Mouse (Mus musculus) testis, adult 2 months (tissue): ENCODE measurements around the gene Gatad2a. TPM values are rescaled to one million over a fixed set of nuclear protein-coding genes. Genes with fewer than 3 reads are reported as not detected.
A peak's percentile ranks its signal among the peaks of the same experiment; 100 is the strongest.

Experiments
- H3K27ac ChIP-seq: fragments of 200-500 bp; 2 replicates; pipeline ENCODE4 v1.5.1; 2012; ENCODE audit warnings: low read depth, low read length; ENCODE audit not compliant: control insufficient read depth, insufficient read depth
- H3K27me3 ChIP-seq: fragments of 200-500 bp; 2 replicates; pipeline ENCODE4 v1.6.1; 2012; ENCODE audit warnings: mild to moderate bottlenecking, low read length, moderate library complexity; ENCODE audit not compliant: control insufficient read depth, insufficient read depth
- H3K36me3 ChIP-seq: fragments of 200-500 bp; 2 replicates; pipeline ENCODE4 v1.6.1; 2012; ENCODE audit warnings: mild to moderate bottlenecking, low read length; ENCODE audit not compliant: control insufficient read depth, insufficient read depth
- H3K4me1 ChIP-seq: fragments of 200-500 bp; 2 replicates; pipeline ENCODE4 v1.6.1; 2012; ENCODE audit warnings: low read length; ENCODE audit not compliant: control insufficient read depth, insufficient read depth
- H3K4me3 ChIP-seq: fragments of 200-500 bp; 2 replicates; pipeline ENCODE4 v1.5.1; 2012; ENCODE audit warnings: low read depth, mild to moderate bottlenecking, low read length, moderate library complexity, mixed read lengths; ENCODE audit not compliant: control insufficient read depth
- CTCF ChIP-seq: fragments of 200-500 bp; IDR thresholded peaks from 2 replicates; pipeline ENCODE4 v1.5.1; 2012; ENCODE audit warnings: low read depth, mild to moderate bottlenecking, inconsistent platforms, low read length, moderate library complexity; ENCODE audit not compliant: control insufficient read depth, insufficient read depth, insufficient replicate concordance
- POLR2A ChIP-seq: fragments of 200-500 bp; IDR thresholded peaks from 2 replicates; pipeline ENCODE4 v1.6.1; 2012; ENCODE audit warnings: low read depth, mild to moderate bottlenecking, inconsistent platforms, low read length, moderate library complexity; ENCODE audit not compliant: control insufficient read depth
- polyA plus RNA-seq: library from polyadenylated mRNA; depleted of rRNA; stranded (reverse); fragments of >200 nt; gene quantifications from 2 replicates; pipeline ENCODE4 v1.2.3, GENCODE M21; 2012

Gatad2a gene
- polyA plus RNA-seq, 1 experiment: 80.8 TPM

GRCm38 (mm10) chr8:69882833-69883600, 113.2 kb downstream of the Gatad2a start:
- Histone ChIP-seq H3K36me3 (no peaks in the 10 kb centered on the region), H3K27me3 (no peaks in the 10 kb centered on the region; the same call in 1 of the 2 replicates), H3K27ac (no peak overlapping the region), H3K4me1 (peaks cover 48% of the 10 kb centered on the region), H3K4me3 (peak overlapping the region; percentile 74)
- TF ChIP-seq CTCF (no peak), POLR2A (no peak)

DNA sequence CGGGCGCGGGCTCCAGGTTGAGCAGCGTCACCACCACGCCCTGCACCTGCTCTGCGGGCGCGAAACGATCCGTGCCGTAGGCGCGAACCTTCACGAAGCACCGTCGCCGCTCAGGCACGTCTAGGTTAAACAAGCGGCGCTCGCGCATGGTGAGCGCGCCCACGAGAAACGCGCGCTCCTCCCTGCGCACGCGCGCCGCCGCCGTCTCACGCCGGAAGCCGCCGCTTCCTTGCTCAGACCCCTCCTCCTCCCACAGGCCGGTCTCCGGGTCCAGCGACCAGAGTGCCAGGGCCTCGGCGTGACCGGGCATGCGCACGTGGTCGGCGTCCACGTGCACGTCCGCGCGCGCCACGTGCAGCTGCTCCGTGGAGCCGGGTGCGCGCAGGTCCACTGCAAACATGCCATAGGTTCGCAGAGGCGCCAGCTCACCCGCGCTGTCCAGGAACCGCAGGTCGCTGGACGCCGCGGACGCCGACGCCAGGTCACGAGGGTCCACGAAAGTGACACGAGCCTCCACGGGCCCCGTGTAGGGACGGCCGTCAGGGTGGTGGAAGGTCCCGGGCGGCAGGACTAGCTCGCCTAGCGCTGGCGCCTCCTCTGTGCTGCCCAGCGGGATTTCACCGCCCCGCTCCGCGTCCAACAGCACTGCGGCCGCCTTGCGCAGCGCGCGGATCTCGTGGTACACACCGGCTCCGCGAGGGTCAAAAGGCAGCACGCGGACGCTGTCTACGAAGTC, 114.0 kb downstream of the Gatad2a start:
- no peak for TF ChIP-seq CTCF
- TF ChIP-seq POLR2A: 0 out of 2 replicates have a peak, but pooled peaks have one; percentile 9
- H3K36me3 ChIP-seq: no peaks in the 10 kb centered on the region

DNA sequence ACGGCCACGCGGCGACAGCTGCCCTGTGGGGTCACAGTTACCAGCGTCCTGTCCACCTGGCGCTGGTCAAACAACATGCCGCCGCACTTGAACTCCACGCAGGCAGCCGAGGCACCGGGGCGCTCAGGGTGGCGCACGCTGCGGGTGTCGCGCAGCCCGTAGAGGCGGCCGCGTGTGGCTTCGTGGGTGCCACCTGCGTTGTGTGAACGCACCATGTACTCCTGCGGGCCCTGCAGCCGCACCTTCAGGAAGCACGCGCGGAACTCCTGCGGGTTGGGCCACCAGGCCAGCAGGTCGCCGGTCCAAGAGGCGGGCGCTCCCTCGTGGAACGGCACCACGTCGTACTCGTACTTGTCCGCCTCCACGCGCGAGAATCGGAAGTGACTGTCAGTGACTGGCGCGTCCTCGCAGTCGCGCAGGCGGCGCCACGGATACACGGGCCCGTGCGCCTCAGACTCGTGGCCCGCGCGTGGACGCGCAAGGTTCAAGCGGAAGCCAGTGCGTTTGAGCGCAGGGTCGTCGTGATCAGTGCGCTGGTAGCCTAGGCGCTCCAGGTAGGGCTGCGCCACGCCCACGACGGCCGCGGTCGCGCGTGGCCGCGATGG, 114.8 kb downstream of the Gatad2a start:
- Histone ChIP-seq H3K36me3 (no peaks in the 10 kb centered on the region), H3K4me1 (peaks cover 38% of the 10 kb centered on the region), H3K27ac (peak overlapping the region; percentile 5), H3K27me3 (no peaks in the 10 kb centered on the region), H3K4me3 (peak overlapping the region; percentile 74)
- TF ChIP-seq POLR2A: no peak
- TF ChIP-seq CTCF: no peak

More for the DNA sequence above, 114.0 kb downstream of the Gatad2a start:
- Histone ChIP-seq H3K4me1 (peaks cover 40% of the 10 kb centered on the region), H3K27ac (peak overlapping the region; percentile 5), H3K4me3 (peak overlapping the region; percentile 74), H3K27me3 (no peaks in the 10 kb centered on the region; the same call in 1 of the 2 replicates)

DNA sequence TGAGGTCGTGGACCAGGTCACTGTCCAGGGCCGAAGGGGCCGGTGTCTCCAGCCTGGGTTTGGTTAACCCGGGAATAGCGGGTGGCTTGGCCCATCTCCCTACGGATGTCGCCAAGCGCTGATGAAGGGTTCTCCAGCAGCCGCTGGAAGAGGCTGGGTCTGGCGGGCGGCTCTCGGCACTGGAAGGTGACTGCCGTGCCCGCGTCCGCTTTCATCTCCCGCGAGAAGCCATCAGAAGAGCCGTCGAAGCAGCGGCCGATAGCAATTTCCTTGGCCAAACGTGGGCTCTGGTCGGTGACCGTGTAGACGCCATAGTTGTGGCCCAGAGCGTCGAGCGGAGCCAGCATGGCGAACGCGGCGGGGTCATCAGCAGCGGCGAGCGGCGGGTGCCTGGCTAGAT, 115.3 kb downstream of the Gatad2a start:
- H3K27me3 ChIP-seq: no peaks in the 10 kb centered on the region

GRCm38 (mm10) chr8:69879678-69880077, 116.5 kb downstream of the Gatad2a start:
- no peak for TF ChIP-seq POLR2A
- TF ChIP-seq CTCF: no peak
- Histone ChIP-seq H3K27me3 (no peaks in the 10 kb centered on the region), H3K27ac (no peak overlapping the region), H3K4me1 (peaks cover 30% of the 10 kb centered on the region), H3K36me3 (no peaks in the 10 kb centered on the region), H3K4me3 (no peak overlapping the region)

More for the DNA sequence above, 115.3 kb downstream of the Gatad2a start:
- H3K36me3 ChIP-seq: no peaks in the 10 kb centered on the region
- no peak for TF ChIP-seq POLR2A
- no peak for TF ChIP-seq CTCF
- H3K4me3 ChIP-seq: no peak overlapping the region; the same call in 1 of the 2 replicates
- peaks cover 33% of the 10 kb centered on the region for H3K4me1 ChIP-seq
- no peak overlapping the region for H3K27ac ChIP-seq

GRCm38 (mm10) chr8:69877992-69878391, 118.2 kb downstream of the Gatad2a start:
- no peaks in the 10 kb centered on the region for H3K27me3 ChIP-seq

GRCm38 (mm10) chr8:69877396-69877795, 118.8 kb downstream of the Gatad2a start:
- TF ChIP-seq CTCF (no peak), POLR2A (no peak)
- no peaks in the 10 kb centered on the region for H3K27me3 ChIP-seq
- no peak overlapping the region for H3K27ac ChIP-seq
- H3K4me3 ChIP-seq: no peak overlapping the region
- peaks cover 20% of the 10 kb centered on the region for H3K4me1 ChIP-seq
- no peaks in the 10 kb centered on the region for H3K36me3 ChIP-seq

More at GRCm38 (mm10) chr8:69877992-69878391, 118.2 kb downstream of the Gatad2a start:
- TF ChIP-seq CTCF: no peak
- TF ChIP-seq POLR2A: no peak
- Histone ChIP-seq H3K4me1 (peaks cover 26% of the 10 kb centered on the region), H3K36me3 (no peaks in the 10 kb centered on the region), H3K4me3 (no peak overlapping the region), H3K27ac (no peak overlapping the region)
